Mouse (Mus musculus): ENCODE measurements around the gene Ppp1r27. TPM values are rescaled to one million over a fixed set of nuclear protein-coding genes. Genes with fewer than 3 reads are reported as not detected.
A peak's percentile ranks its signal among the peaks of the same experiment; 100 is the strongest.
"Not testable (repeated sequence)": the region's sequence is repeated elsewhere in the genome, so short reads cannot be mapped to it uniquely, and the experiment has no call there.

Ppp1r27 gene
- total RNA-seq, 1 experiment: not detected

DNA sequence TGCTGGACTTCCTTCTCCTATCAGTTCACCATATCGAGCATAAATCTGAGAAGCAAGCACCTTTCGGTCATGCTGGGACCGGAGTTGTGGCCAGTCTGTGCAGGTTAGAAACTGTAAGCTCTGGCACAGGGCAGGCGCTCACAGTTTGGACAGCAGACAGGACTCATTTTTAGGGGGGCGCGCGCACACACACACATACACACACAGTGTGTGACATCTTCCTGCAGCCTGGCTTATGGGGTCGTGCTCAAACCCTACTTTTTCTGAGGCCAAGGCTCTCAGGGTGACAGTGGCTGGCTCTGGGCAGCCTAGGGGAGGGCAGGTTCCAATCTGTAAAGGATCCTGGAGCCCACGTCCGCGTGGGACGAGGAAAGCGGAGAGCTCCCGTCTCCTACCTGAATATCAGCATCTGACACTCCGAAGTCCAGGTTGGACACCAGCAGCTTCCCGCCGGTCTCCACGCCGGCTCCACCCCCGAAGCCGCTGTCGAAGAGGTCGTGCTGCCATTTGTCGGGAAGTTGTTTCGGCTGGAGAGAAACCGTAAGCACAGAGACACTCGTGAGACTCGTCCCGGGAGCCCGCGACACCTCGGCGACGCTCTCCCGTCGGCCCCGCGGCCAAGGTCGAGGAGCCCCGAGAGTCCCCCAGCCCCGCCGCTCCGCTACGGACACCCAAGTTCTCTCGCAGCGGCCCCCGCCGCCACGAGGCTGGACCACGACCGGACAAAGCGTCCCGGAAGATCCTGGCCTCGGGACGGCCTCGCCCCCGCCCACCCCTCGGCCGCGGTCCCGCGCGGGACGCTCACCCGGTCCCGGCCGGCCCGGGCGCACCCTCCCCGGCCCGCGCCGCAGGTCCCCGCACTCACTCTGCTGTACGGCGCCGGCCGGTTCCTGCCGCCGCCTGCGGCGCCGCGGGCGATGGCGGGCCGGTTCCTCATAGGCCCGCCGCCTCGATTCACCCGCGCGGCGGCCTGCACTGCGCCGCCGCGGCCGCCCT, 46.6 kb upstream of the Ppp1r27 start:
- in situ Hi-C loops (cut with MboI; ENCODE audit: low sequenced_read_pairs in 2 of 2, unreplicated experiment in 2 of 2): no loop called here

DNA sequence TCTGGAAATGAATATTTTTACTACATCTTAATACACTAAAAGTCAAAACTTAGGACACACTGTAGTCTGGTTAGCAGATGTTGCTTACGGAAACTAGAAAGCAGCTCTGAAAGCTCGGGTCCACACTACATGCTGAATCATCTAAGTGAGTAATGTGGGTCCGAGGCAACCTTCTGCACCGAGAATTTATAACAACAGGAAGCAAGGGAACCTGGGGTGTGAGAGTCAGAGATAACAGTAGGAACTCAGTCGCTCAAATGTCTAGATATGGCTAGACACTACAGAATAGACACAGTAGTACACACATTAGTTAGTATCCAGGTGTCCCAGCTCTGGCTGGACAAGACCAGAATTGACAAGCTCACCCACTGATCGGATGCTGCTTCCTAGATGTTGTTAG, 37.6 kb upstream of the Ppp1r27 start:
- Histone ChIP-seq H3K27ac (ENCODE audit: insufficient read depth, low read depth, low read length, poor library complexity, severe bottlenecking) (no peak overlapping the region), H3K4me3 (ENCODE audit: insufficient read depth in 1 of 2, low read depth in 1 of 2, low read length in 2 of 2, poor library complexity in 1 of 2, severe bottlenecking in 1 of 2) (no peak overlapping the region), H3K4me1 (ENCODE audit: control insufficient read depth in 2 of 2, insufficient read depth in 2 of 2, low read length in 2 of 2, poor library complexity in 1 of 2) (no peaks in the 10 kb centered on the region), H3K9me3 (ENCODE audit: control insufficient read depth, insufficient read depth, low read depth, low read length) (no peaks in the 10 kb centered on the region), H3K36me3 (ENCODE audit: control insufficient read depth, insufficient read depth, low read length, poor library complexity, severe bottlenecking) (peaks cover 33% of the 10 kb centered on the region), H3K9ac (ENCODE audit: insufficient read depth, low read depth, low read length, poor library complexity, severe bottlenecking) (no peak overlapping the region)
- in situ Hi-C loops (cut with MboI; ENCODE audit: low sequenced_read_pairs in 2 of 2, unreplicated experiment in 2 of 2): no loop called here
- TF ChIP-seq MAFK (IDR thresholded peaks at IDR 0.05; ENCODE audit: insufficient read depth, low read depth, low read length) (no peak), HCFC1 (IDR thresholded peaks at IDR 0.05; ENCODE audit: borderline replicate concordance, insufficient read depth, low read length) (no peak), ZNF384 (IDR thresholded peaks at IDR 0.05; ENCODE audit: low read depth, low read length) (no peak), ZC3H11A (IDR thresholded peaks at IDR 0.05; ENCODE audit: borderline replicate concordance, low read depth, low read length) (no peak), CHD2 (IDR thresholded peaks at IDR 0.05; ENCODE audit: low read depth, low read length) (no peak)
- no peak for DNase-seq (ENCODE audit: low read depth, low spot score)

More for the DNA sequence above, 46.6 kb upstream of the Ppp1r27 start:
- H3K9ac ChIP-seq (ENCODE audit: insufficient read depth, low read depth, low read length, poor library complexity, severe bottlenecking): peak overlapping the region; percentile 95
- H3K4me3 ChIP-seq (ENCODE audit: insufficient read depth in 1 of 2, low read depth in 1 of 2, low read length in 2 of 2, poor library complexity in 1 of 2, severe bottlenecking in 1 of 2): peak overlapping the region; percentile 86 to 87
- H3K27ac ChIP-seq (ENCODE audit: insufficient read depth, low read depth, low read length, poor library complexity, severe bottlenecking): peak overlapping the region; percentile 78
- H3K9me3 ChIP-seq (ENCODE audit: control insufficient read depth, insufficient read depth, low read depth, low read length): no peaks in the 10 kb centered on the region
- no peak for DNase-seq (ENCODE audit: low read depth, low spot score)
- TF ChIP-seq MAFK (IDR thresholded peaks at IDR 0.05; ENCODE audit: insufficient read depth, low read depth, low read length) (no peak), CHD2 (IDR thresholded peaks at IDR 0.05; ENCODE audit: low read depth, low read length) (no peak), HCFC1 (IDR thresholded peaks at IDR 0.05; ENCODE audit: borderline replicate concordance, insufficient read depth, low read length) (no peak), ZC3H11A (IDR thresholded peaks at IDR 0.05; ENCODE audit: borderline replicate concordance, low read depth, low read length) (no peak), ZNF384 (IDR thresholded peaks at IDR 0.05; ENCODE audit: low read depth, low read length) (no peak)
- H3K4me1 ChIP-seq (ENCODE audit: control insufficient read depth in 2 of 2, insufficient read depth in 2 of 2, low read length in 2 of 2, poor library complexity in 1 of 2): peaks cover 4 to 7% of the 10 kb centered on the region in 2 experiments; a peak in 3 of 4 replicates
- peaks cover 42% of the 10 kb centered on the region for H3K36me3 ChIP-seq (ENCODE audit: control insufficient read depth, insufficient read depth, low read length, poor library complexity, severe bottlenecking)

GRCm38 (mm10) chr11:120583937-120584336, 33.0 kb upstream of the Ppp1r27 start:
- Histone ChIP-seq H3K36me3 (ENCODE audit: control insufficient read depth, insufficient read depth, low read length, poor library complexity, severe bottlenecking) (peaks cover 29% of the 10 kb centered on the region), H3K4me1 (ENCODE audit: control insufficient read depth in 2 of 2, insufficient read depth in 2 of 2, low read length in 2 of 2, poor library complexity in 1 of 2) (peaks cover 3 to 12% of the 10 kb centered on the region in 2 experiments), H3K9ac (ENCODE audit: insufficient read depth, low read depth, low read length, poor library complexity, severe bottlenecking) (no peak overlapping the region), H3K27ac (ENCODE audit: insufficient read depth, low read depth, low read length, poor library complexity, severe bottlenecking) (no peak overlapping the region), H3K9me3 (ENCODE audit: control insufficient read depth, insufficient read depth, low read depth, low read length) (no peaks in the 10 kb centered on the region), H3K4me3 (ENCODE audit: insufficient read depth in 1 of 2, low read depth in 1 of 2, low read length in 2 of 2, poor library complexity in 1 of 2, severe bottlenecking in 1 of 2) (no peak overlapping the region)
- in situ Hi-C loops (cut with MboI; ENCODE audit: low sequenced_read_pairs in 2 of 2, unreplicated experiment in 2 of 2): no loop called here
- no peak for TF ChIP-seq ZNF384 (IDR thresholded peaks at IDR 0.05; ENCODE audit: low read depth, low read length)
- no peak for TF ChIP-seq ZC3H11A (IDR thresholded peaks at IDR 0.05; ENCODE audit: borderline replicate concordance, low read depth, low read length)
- TF ChIP-seq CHD2 (IDR thresholded peaks at IDR 0.05; ENCODE audit: low read depth, low read length): no peak
- no peak for TF ChIP-seq MAFK (IDR thresholded peaks at IDR 0.05; ENCODE audit: insufficient read depth, low read depth, low read length)
- TF ChIP-seq HCFC1 (IDR thresholded peaks at IDR 0.05; ENCODE audit: borderline replicate concordance, insufficient read depth, low read length): no peak
- DNase-seq (ENCODE audit: low read depth, low spot score): no peak

- H3K9me3 ChIP-seq (ENCODE audit: control insufficient read depth, insufficient read depth, low read depth, low read length); H3K4me3 ChIP-seq (ENCODE audit: insufficient read depth in 1 of 2, low read depth in 1 of 2, low read length in 2 of 2, poor library complexity in 1 of 2, severe bottlenecking in 1 of 2); H3K9ac ChIP-seq (ENCODE audit: insufficient read depth, low read depth, low read length, poor library complexity, severe bottlenecking); DNase-seq (ENCODE audit: low read depth, low spot score); H3K27ac ChIP-seq (ENCODE audit: insufficient read depth, low read depth, low read length, poor library complexity, severe bottlenecking); in situ Hi-C loops (cut with MboI; ENCODE audit: low sequenced_read_pairs in 2 of 2, unreplicated experiment in 2 of 2): not testable (repeated sequence)
- peaks cover 33% of the 10 kb centered on the region for H3K36me3 ChIP-seq (ENCODE audit: control insufficient read depth, insufficient read depth, low read length, poor library complexity, severe bottlenecking)
- peak; percentile 66; the same call in 1 of the 2 replicates for TF ChIP-seq MAFK (IDR thresholded peaks at IDR 0.05; ENCODE audit: insufficient read depth, low read depth, low read length)
- peaks cover 3 to 21% of the 10 kb centered on the region in 2 experiments for H3K4me1 ChIP-seq (ENCODE audit: control insufficient read depth in 2 of 2, insufficient read depth in 2 of 2, low read length in 2 of 2, poor library complexity in 1 of 2)
These were observed 32.0 kb upstream of the Ppp1r27 start for GRCm38 (mm10) chr11:120582982-120583293.
